Mouse (Mus musculus): Measurements from ENCODE around the gene Gm7534. TPM values are rescaled to one million over a fixed set of nuclear protein-coding genes. Genes with fewer than 3 reads are reported as not detected.
"Not testable (repeated sequence)": the region's sequence is repeated elsewhere in the genome, so short reads cannot be mapped to it uniquely, and the experiment has no call there.

Gene Gm7534
- total RNA-seq, 2 experiments from 2014 or later, result not detected

DNA sequence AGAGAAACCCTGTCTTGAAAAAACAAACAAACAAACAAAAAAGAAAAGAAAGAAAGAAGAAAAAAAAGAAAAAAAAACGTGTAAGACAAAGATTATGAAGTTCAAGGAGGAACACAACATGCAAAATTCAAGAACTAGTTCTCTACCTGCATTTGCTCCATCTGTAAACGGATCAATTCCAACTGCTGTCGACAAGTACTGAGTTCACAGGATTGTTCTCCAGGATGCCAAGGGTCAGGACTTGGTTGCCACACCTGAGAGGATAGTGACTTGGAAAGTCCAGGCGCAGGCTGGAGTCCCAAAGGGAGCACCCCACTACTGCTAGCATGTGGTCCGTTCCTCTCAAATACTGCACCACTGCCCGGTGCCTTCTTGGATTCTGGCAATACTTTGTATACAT lies 47.3 kb downstream of the Gm7534 start:
- TF ChIP-seq CTCF (IDR thresholded peaks at IDR 0.05), result no peak
- peak; percentile 36 for DNase-seq
- peak overlapping the region; percentile 92 for H3K27ac ChIP-seq
- H3K4me3 ChIP-seq, result peak overlapping the region; percentile 70
- intact Hi-C loops (cut with DNase I), result no loop called here

DNA sequence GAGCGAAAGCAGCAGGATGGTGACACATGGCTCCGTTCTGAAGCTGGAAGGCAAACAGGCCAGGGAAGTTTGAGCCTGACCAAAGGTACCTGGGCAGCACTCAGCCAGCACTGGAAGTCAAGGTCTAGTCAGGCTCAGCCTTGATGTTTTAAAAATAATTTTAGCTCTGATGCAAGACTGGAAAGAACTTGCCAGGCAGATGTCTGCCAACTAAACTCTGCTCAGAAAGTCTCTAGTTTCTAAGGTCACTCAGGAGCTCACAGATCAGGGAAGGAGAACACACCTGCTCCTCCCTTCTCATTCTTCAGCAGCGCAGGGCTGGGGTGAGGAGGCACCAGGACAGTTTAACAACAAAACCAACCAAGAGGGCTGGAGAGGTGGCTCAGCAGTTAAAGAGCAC lies 48.5 kb downstream of the Gm7534 start:
- Histone ChIP-seq H3K27ac (peak overlapping the region; percentile 92), H3K4me3 (peak overlapping the region; percentile 70)
- no peak for TF ChIP-seq CTCF (IDR thresholded peaks at IDR 0.05)
- intact Hi-C loops (cut with DNase I), result no loop called here
- DNase-seq, result peak; percentile 76

DNA sequence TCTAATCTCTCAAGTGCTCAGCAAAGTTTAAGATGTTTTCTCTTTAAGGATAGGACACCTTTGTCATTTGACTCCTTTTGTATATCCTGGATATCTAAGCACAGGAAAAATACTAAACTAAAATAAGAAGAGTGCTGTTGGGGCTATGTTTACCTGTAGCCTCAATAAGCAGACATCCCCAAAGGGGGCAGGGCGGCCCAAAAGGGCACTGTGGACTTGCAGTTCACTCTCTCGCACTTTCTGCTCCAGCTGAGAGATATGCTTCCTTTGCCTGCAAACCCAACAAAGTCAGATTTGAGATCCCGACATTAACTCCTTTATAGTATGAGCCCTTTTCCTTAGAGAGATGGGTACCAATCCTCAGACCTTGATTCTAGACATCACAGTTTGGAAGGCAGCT lies 49.1 kb downstream of the Gm7534 start:
- TF ChIP-seq CTCF (IDR thresholded peaks at IDR 0.05), result no peak
- intact Hi-C loops (cut with DNase I), result no loop called here
- Histone ChIP-seq H3K27ac (peak overlapping the region; percentile 92), H3K4me3 (peak overlapping the region; percentile 62)
- DNase-seq, result no peak

DNA sequence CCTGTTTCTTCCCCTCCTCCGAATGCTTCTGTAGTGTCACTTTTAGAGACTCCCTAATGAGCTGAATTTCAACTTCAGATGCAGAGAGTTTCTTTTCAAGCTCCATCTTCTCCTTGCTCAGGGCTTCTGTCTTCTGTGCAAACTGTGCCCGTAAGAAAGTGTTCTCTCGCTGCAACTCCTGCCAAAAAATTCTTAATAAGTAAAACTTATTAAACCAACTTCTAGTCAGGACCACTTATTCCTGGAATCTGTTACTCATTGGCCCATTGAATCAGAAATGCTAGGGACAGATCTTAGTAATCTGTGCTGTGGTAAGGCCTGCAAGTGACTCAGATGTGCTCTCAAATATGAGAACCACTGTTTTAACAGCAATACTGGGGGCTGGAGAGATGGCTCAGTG lies 50.7 kb downstream of the Gm7534 start:
- Histone ChIP-seq H3K4me3 (0 out of 2 replicates have a peak overlapping the region, but pooled peaks have one; percentile 5), H3K27ac (peak overlapping the region; percentile 92)
- no peak for TF ChIP-seq CTCF (IDR thresholded peaks at IDR 0.05)
- no peak for DNase-seq
- intact Hi-C loops (cut with DNase I), result no loop called here

DNA sequence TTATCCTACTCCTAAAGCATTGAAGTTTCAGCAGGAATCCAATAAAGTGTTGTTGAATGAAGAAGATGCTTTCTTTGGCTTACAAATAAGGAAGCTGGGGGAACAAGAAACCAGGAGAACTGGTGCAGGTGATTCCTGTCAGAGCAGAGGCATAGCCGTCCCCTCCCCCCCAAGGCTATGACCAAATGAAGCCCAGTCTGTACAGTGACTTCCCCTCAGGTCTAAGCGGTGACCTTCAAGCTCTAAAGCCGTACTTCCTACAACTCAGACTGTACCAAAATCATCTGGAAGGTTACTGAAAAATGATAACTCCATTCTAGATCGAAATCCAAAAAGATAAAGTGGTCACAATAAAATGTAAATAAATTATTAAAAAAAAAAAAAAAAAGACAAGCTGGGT lies 53.4 kb downstream of the Gm7534 start:
- intact Hi-C loops (cut with DNase I), result no loop called here
- DNase-seq, result no peak
- no peak for TF ChIP-seq CTCF (IDR thresholded peaks at IDR 0.05)
- Histone ChIP-seq H3K4me3 (no peak overlapping the region), H3K27ac (no peak overlapping the region)

DNA sequence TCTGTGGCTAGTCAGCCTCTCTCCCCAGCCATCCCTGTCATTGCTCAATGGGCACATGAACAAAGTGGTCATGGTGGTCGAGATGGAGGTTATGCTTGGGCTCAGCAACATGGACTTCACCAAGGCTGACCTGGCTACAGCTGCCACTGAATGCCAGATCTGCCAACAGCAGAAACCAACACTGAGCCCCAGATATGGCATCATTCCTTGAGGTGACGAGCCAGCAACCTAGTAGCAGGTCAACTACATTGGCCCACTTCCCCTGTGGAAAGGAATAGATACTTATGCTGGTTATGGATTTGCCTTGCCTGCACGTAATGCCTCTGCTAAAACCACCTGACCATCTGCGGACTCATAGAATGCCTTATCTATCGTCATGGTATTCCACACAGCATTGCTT lies 58.5 kb downstream of the Gm7534 start:
- H3K4me3 ChIP-seq; intact Hi-C loops (cut with DNase I): not testable (repeated sequence)
- peak; percentile 75 for DNase-seq
- peak overlapping the region; percentile 63 for H3K27ac ChIP-seq

Other genes with a start within 250 kb of the Gm7534 start
- 10 to 100 TPM; 28.0 to 53.8 TPM for gene Hmgn2, start 234.4 kb downstream of the Gm7534 start, total RNA-seq (2021)
- 10 to 100 TPM; 10.8 to 11.6 TPM for gene Dhdds, start 202.1 kb downstream of the Gm7534 start, total RNA-seq (2021)
- under 1 TPM; 0.08 to 0.28 TPM for gene Lin28a, start 184.2 kb downstream of the Gm7534 start, total RNA-seq (2021)
- not detected for gene Zfp683, start 149.2 kb downstream of the Gm7534 start, total RNA-seq (2021)
- not detected for gene Crybg2, start 142.2 kb downstream of the Gm7534 start, total RNA-seq (2021)
- gene Cd52, start 107.9 kb downstream of the Gm7534 start, total RNA-seq (2021), result under 1 TPM in 1 of 2 experiments, not detected in 1; 0.71 TPM
- gene Ubxn11, start 100.4 kb downstream of the Gm7534 start, total RNA-seq (2021), result 1 to 10 TPM in 1 of 2 experiments, under 1 TPM in 1; 0.71 to 1.9 TPM
- gene Sh3bgrl3, start 74.2 kb downstream of the Gm7534 start, total RNA-seq (2021), result 10 to 100 TPM; 12.2 to 27.1 TPM
- gene Cep85, start 15.9 kb downstream of the Gm7534 start, total RNA-seq (2021), result 10 to 100 TPM; 60.1 to 73.8 TPM
- gene Catsper4, start 24.4 kb upstream of the Gm7534 start, total RNA-seq (2021), result 1 to 10 TPM; 1.6 to 2.1 TPM
- gene Cnksr1, start 35.4 kb upstream of the Gm7534 start, total RNA-seq (2021), result 10 to 100 TPM; 26.3 to 53.5 TPM
- gene E130218I03Rik, start 40.7 kb upstream of the Gm7534 start, total RNA-seq (2021), result under 1 TPM in 1 of 2 experiments, not detected in 1; 0.26 TPM
- 1 to 10 TPM; 4.8 to 6.4 TPM for gene Zfp593, start 42.6 kb upstream of the Gm7534 start, total RNA-seq (2021)
- gene Gm30191, start 43.9 kb upstream of the Gm7534 start, total RNA-seq (2021), result not detected
- gene Grrp1, start 51.1 kb upstream of the Gm7534 start, total RNA-seq (2021), result 1 to 10 TPM; 1.7 to 3.1 TPM
- 1 to 10 TPM; 3.2 TPM for gene Pdik1l, start 84.9 kb upstream of the Gm7534 start, total RNA-seq (2021)
- 100 to 1,000 TPM; 250 to 325 TPM for gene Trim63, start 112.1 kb upstream of the Gm7534 start, total RNA-seq (2021)
- 10 to 100 TPM in 1 of 2 experiments, 1 to 10 TPM in 1; 4.4 to 25.8 TPM for gene Slc30a2, start 140.2 kb upstream of the Gm7534 start, total RNA-seq (2021)
- 10 to 100 TPM; 25.1 to 27.8 TPM for gene Extl1, start 180.8 kb upstream of the Gm7534 start, total RNA-seq (2021)
- 1 to 10 TPM; 2.6 to 4.0 TPM for gene Pafah2, start 193.3 kb upstream of the Gm7534 start, total RNA-seq (2021)

Measured in gastrocnemius, adult 2 months (tissue).